Mouse (Mus musculus) liver, embryonic 14 days (tissue): ENCODE data around the gene Gm4312. TPM values are rescaled to one million over a fixed set of nuclear protein-coding genes. Genes with fewer than 3 reads are reported as not detected.

Source experiments
- polyA plus RNA-seq: library from polyadenylated mRNA; depleted of rRNA; stranded (reverse); fragments of >200 nt; gene quantifications from 2 replicates; pipeline ENCODE4 v1.2.3, GENCODE M21; 2012; rRNA removed

Gene Gm4312
- polyA plus RNA-seq, result not detected in 2 replicates

GRCm38 (mm10) chr10:100382460-100382859 lies at the start of gene Gm4312:
Gene Gm4312 (minus strand): TSS chr10:100382560.

GRCm38 (mm10) chr10:100361038-100361437 lies 21.3 kb downstream of the Gm4312 start, which contains the start of gene Gm4307:
Gene Gm4307 (plus strand): TSS chr10:100361338.

DNA sequence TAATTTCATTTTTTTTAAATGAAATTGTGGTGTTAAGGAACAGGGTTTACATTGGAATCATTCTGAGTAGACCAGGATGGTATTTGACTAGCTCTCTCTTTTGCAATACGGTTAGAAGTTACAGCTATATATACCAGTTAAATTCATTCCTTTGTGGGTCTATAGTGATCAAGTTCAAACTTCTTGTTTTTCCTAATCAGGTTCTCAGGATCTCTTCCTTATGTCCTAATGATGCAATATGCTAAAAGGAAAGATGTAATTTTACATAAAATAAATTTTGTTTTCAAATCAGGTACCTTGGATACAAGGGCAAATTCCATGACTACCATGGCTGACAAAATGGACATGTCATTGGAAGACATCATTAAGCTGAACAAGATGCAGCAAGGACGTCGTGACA lies 31.6 kb downstream of the Gm4312 start, which contains the start of gene Gm4305:
Gene Gm4305, plus strand, starts transcription at position 301 of the 400 bp plus-strand sequence.

GRCm38 (mm10) chr10:100345672-100346071 lies 36.7 kb downstream of the Gm4312 start, which contains the start of gene Gm4303:
Gene Gm4303 (plus strand): TSS chr10:100345972.

DNA sequence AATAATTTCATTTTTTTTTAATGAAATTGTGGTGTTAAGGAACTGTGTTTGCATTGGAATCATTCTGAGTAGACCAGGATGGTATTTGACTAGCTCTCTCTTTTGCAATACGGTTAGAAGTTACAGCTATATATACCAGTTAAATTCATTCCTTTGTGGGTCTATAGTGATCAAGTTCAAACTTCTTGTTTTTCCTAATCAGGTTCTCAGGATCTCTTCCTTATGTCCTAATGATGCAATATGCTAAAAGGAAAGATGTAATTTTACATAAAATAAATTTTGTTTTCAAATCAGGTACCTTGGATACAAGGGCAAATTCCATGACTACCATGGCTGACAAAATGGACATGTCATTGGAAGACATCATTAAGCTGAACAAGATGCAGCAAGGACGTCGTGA lies 41.8 kb downstream of the Gm4312 start, which contains the start of gene Gm4302:
Gene Gm4302, plus strand, starts transcription at position 301 of the 400 bp plus-strand sequence.

DNA sequence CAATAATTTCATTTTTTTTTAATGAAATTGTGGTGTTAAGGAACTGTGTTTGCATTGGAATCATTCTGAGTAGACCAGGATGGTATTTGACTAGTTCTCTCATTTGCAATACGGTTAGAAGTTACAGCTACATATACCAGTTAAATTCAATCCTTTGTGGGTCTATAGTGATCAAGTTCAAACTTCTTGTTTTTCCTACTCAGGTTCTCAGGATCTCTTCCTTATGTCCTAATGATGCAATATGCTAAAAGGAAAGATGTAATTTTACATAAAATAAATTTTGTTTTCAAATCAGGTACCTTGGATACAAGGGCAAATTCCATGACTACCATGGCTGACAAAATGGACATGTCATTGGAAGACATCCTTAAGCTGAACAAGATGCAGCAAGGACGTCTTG lies 47.0 kb downstream of the Gm4312 start, which contains the start of gene Gm4301:
Gene Gm4301, plus strand, starts transcription at position 301 of the 400 bp plus-strand sequence.

Other genes starting within 250 kb of the Gm4312 start
- not detected in 2 replicates for gene Gm4301, start 46.9 kb downstream of the Gm4312 start, polyA plus RNA-seq
- not detected in 2 replicates for gene Gm4302, start 41.7 kb downstream of the Gm4312 start, polyA plus RNA-seq
- not detected in 2 replicates for gene Gm4303, start 36.6 kb downstream of the Gm4312 start, polyA plus RNA-seq
- gene Gm4305, start 31.5 kb downstream of the Gm4312 start, polyA plus RNA-seq, result not detected in 2 replicates
- gene Gm4307, start 21.2 kb downstream of the Gm4312 start, polyA plus RNA-seq, result not detected in 2 replicates
- 3.6 and 4.0 TPM in 2 replicates for gene Tmtc3, start 104.8 kb upstream of the Gm4312 start, polyA plus RNA-seq
- gene Cep290, start 105.0 kb upstream of the Gm4312 start, polyA plus RNA-seq, result 3.8 and 4.1 TPM in 2 replicates
- gene 4930430F08Rik, start 207.9 kb upstream of the Gm4312 start, polyA plus RNA-seq, result 11.5 and 11.6 TPM in 2 replicates
- gene 1700017N19Rik, start 207.9 kb upstream of the Gm4312 start, polyA plus RNA-seq, result not detected in 2 replicates